Mouse (Mus musculus): Measurements from ENCODE around the gene Pigp. TPM values are rescaled to one million over a fixed set of nuclear protein-coding genes. Genes with fewer than 3 reads are reported as not detected.

Gene Pigp
- polyA plus RNA-seq, 1 experiment from 2014 or later, result 134 TPM

- Histone ChIP-seq H3K4me2 (replicated peaks; ENCODE audit: low read depth, low read length) (peak within 1 kb of the TSS; percentile 90), H3K36me3 (ENCODE audit: insufficient read depth, low read length) (no peaks in the 10 kb centered on the region), H3K9me3 (ENCODE audit: low read length) (no peaks in the 10 kb centered on the region), H3K4me3 (ENCODE audit: low read depth, low read length) (peak within 1 kb of the TSS; percentile 61), H3K4me1 (ENCODE audit: insufficient read depth, low read depth, low read length) (no peaks in the 10 kb centered on the region), H3K9ac (replicated peaks; ENCODE audit: low read depth) (peak within 1 kb of the TSS; percentile 62), H3K27ac (ENCODE audit: low read length) (peak within 1 kb of the TSS; percentile 85), H3K27me3 (replicated peaks; ENCODE audit: insufficient read depth, low read length) (no peaks in the 10 kb centered on the region)
- DNase-seq (ENCODE audit: low spot score) (peak; percentile 85), ATAC-seq (peak; percentile 91)
- WGBS, result 2% methylated on average over 53 of the region's 63 CpGs
- TF ChIP-seq CTCF (IDR thresholded peaks at IDR 0.05) (no peak), EP300 (IDR thresholded peaks at IDR 0.05) (no peak)
Observed at GRCm38 (mm10) chr16:94327781-94328711, 43.6 kb downstream of the Pigp start, which contains the start of gene Ripply3. TSS of gene Ripply3 (plus strand) at chr16:94328420.

GRCm38 (mm10) chr16:94326008-94326407 lies 45.6 kb downstream of the Pigp start:
- Histone ChIP-seq H3K4me2 (replicated peaks; ENCODE audit: low read depth, low read length) (no peak overlapping the region), H3K27me3 (replicated peaks; ENCODE audit: insufficient read depth, low read length) (no peaks in the 10 kb centered on the region), H3K4me3 (ENCODE audit: low read depth, low read length) (no peak overlapping the region), H3K9ac (replicated peaks; ENCODE audit: low read depth) (no peak overlapping the region), H3K4me1 (ENCODE audit: insufficient read depth, low read depth, low read length) (no peaks in the 10 kb centered on the region), H3K36me3 (ENCODE audit: insufficient read depth, low read length) (no peaks in the 10 kb centered on the region), H3K27ac (ENCODE audit: low read length) (no peak overlapping the region), H3K9me3 (ENCODE audit: low read length) (no peaks in the 10 kb centered on the region)
- no peak for DNase-seq (ENCODE audit: low spot score)
- 89% methylated on average over 3 of the region's 3 CpGs for WGBS
- TF ChIP-seq CTCF (IDR thresholded peaks at IDR 0.05) (no peak), EP300 (IDR thresholded peaks at IDR 0.05) (no peak)
- ATAC-seq, result no peak

- Histone ChIP-seq H3K9me3 (ENCODE audit: low read length) (no peaks in the 10 kb centered on the region), H3K9ac (replicated peaks; ENCODE audit: low read depth) (no peak overlapping the region), H3K4me1 (ENCODE audit: insufficient read depth, low read depth, low read length) (no peaks in the 10 kb centered on the region), H3K27ac (ENCODE audit: low read length) (peak overlapping the region; percentile 57), H3K27me3 (replicated peaks; ENCODE audit: insufficient read depth, low read length) (no peaks in the 10 kb centered on the region), H3K4me2 (replicated peaks; ENCODE audit: low read depth, low read length) (no peak overlapping the region), H3K36me3 (ENCODE audit: insufficient read depth, low read length) (no peaks in the 10 kb centered on the region), H3K4me3 (ENCODE audit: low read depth, low read length) (no peak overlapping the region)
- WGBS, result 43% methylated on average over 5 of the region's 5 CpGs
- peak; percentile 63 for ATAC-seq
- TF ChIP-seq EP300 (IDR thresholded peaks at IDR 0.05) (peak; percentile 79), CTCF (IDR thresholded peaks at IDR 0.05) (0 out of 2 replicates have a peak, but pooled peaks have one; percentile 1)
- DNase-seq (ENCODE audit: low spot score), result peak; percentile 58
Observed at GRCm38 (mm10) chr16:94323681-94324080, 48.0 kb downstream of the Pigp start.

GRCm38 (mm10) chr16:94320223-94320622 lies 51.4 kb downstream of the Pigp start:
- Histone ChIP-seq H3K9ac (replicated peaks; ENCODE audit: low read depth) (no peak overlapping the region), H3K4me3 (ENCODE audit: low read depth, low read length) (no peak overlapping the region), H3K27ac (ENCODE audit: low read length) (no peak overlapping the region), H3K4me1 (ENCODE audit: insufficient read depth, low read depth, low read length) (no peaks in the 10 kb centered on the region), H3K36me3 (ENCODE audit: insufficient read depth, low read length) (no peaks in the 10 kb centered on the region), H3K27me3 (replicated peaks; ENCODE audit: insufficient read depth, low read length) (no peaks in the 10 kb centered on the region), H3K9me3 (ENCODE audit: low read length) (no peaks in the 10 kb centered on the region), H3K4me2 (replicated peaks; ENCODE audit: low read depth, low read length) (no peak overlapping the region)
- no peak for DNase-seq (ENCODE audit: low spot score)
- WGBS, result 83% methylated on average over 5 of the region's 5 CpGs
- no peak for ATAC-seq
- TF ChIP-seq EP300 (IDR thresholded peaks at IDR 0.05) (no peak), CTCF (IDR thresholded peaks at IDR 0.05) (no peak)

- Histone ChIP-seq H3K4me2 (replicated peaks; ENCODE audit: low read depth, low read length) (no peak overlapping the region), H3K4me3 (ENCODE audit: low read depth, low read length) (no peak overlapping the region), H3K27ac (ENCODE audit: low read length) (no peak overlapping the region), H3K36me3 (ENCODE audit: insufficient read depth, low read length) (no peaks in the 10 kb centered on the region), H3K9ac (replicated peaks; ENCODE audit: low read depth) (no peak overlapping the region), H3K9me3 (ENCODE audit: low read length) (no peaks in the 10 kb centered on the region), H3K27me3 (replicated peaks; ENCODE audit: insufficient read depth, low read length) (no peaks in the 10 kb centered on the region), H3K4me1 (ENCODE audit: insufficient read depth, low read depth, low read length) (no peaks in the 10 kb centered on the region)
- DNase-seq (ENCODE audit: low spot score), result peak; percentile 61
- TF ChIP-seq CTCF (IDR thresholded peaks at IDR 0.05) (no peak), EP300 (IDR thresholded peaks at IDR 0.05) (peak; percentile 90)
- ATAC-seq, result peak; percentile 6; the same call in 1 of the 2 replicates
- WGBS, result 54% methylated on average over 5 of the region's 5 CpGs
Observed at GRCm38 (mm10) chr16:94317752-94318151, 53.9 kb downstream of the Pigp start.

- Histone ChIP-seq H3K4me2 (replicated peaks; ENCODE audit: low read depth, low read length) (no peak overlapping the region), H3K36me3 (ENCODE audit: insufficient read depth, low read length) (no peaks in the 10 kb centered on the region), H3K4me3 (ENCODE audit: low read depth, low read length) (no peak overlapping the region), H3K27me3 (replicated peaks; ENCODE audit: insufficient read depth, low read length) (no peaks in the 10 kb centered on the region), H3K9me3 (ENCODE audit: low read length) (no peaks in the 10 kb centered on the region), H3K27ac (ENCODE audit: low read length) (no peak overlapping the region), H3K9ac (replicated peaks; ENCODE audit: low read depth) (no peak overlapping the region), H3K4me1 (ENCODE audit: insufficient read depth, low read depth, low read length) (no peaks in the 10 kb centered on the region)
- no peak for TF ChIP-seq EP300 (IDR thresholded peaks at IDR 0.05)
- TF ChIP-seq CTCF (IDR thresholded peaks at IDR 0.05), result no peak
- DNase-seq (ENCODE audit: low spot score), result no peak
- no peak for ATAC-seq
- WGBS, result 24% methylated on average over 1 of the region's 1 CpGs
Observed at GRCm38 (mm10) chr16:94315215-94315614, 56.4 kb downstream of the Pigp start.
